Mouse (Mus musculus) midbrain, embryonic 16.5 days (tissue): ENCODE data around the gene Herc1. TPM values are rescaled to one million over a fixed set of nuclear protein-coding genes. Genes with fewer than 3 reads are reported as not detected.
"Not testable (repeated sequence)": the region's sequence is repeated elsewhere in the genome, so short reads cannot be mapped to it uniquely, and the experiment has no call there.

Experiments used
- ATAC-seq: fragments of 200-750 bp; cut with Nextera tagmentation; 2 replicates; pipeline ENCODE4 v1.8.0; 2017; ENCODE audit warnings: moderate TSS enrichment
- H3K27ac ChIP-seq: fragments of 300-500 bp; sonication (generic); 2 replicates; pipeline ENCODE4 v1.5.1; 2014; ENCODE audit warnings: mild to moderate bottlenecking, low read length, mixed read lengths
- H3K27me3 ChIP-seq: fragments of 300-500 bp; sonication (generic); 2 replicates; pipeline ENCODE4 v1.6.1; 2014; ENCODE audit warnings: low read depth, low read length, mixed read lengths; ENCODE audit not compliant: control insufficient read depth, insufficient read depth
- H3K36me3 ChIP-seq: fragments of 300-500 bp; sonication (generic); 2 replicates; pipeline ENCODE4 v1.6.1; 2014; ENCODE audit warnings: mild to moderate bottlenecking, low read length, moderate library complexity, mixed read lengths; ENCODE audit not compliant: control insufficient read depth, insufficient read depth
- H3K4me1 ChIP-seq: fragments of 300-500 bp; sonication (generic); 2 replicates; pipeline ENCODE4 v1.6.1; 2014; ENCODE audit warnings: mild to moderate bottlenecking, low read length, mixed read lengths; ENCODE audit not compliant: control insufficient read depth, insufficient read depth
- H3K4me2 ChIP-seq: fragments of 300-500 bp; sonication (generic); 2 replicates; pipeline ENCODE4 v1.6.1; 2014; ENCODE audit warnings: mild to moderate bottlenecking, low read length, mixed read lengths
- H3K4me3 ChIP-seq: fragments of 300-500 bp; sonication (generic); 2 replicates; pipeline ENCODE4 v1.5.1; 2014; ENCODE audit warnings: low read depth, mild to moderate bottlenecking, low read length, moderate library complexity, mixed read lengths
- H3K9ac ChIP-seq: fragments of 300-500 bp; sonication (generic); 2 replicates; pipeline ENCODE4 v1.6.1; 2014; ENCODE audit warnings: low read depth, low read length, mixed read lengths
- H3K9me3 ChIP-seq: fragments of 300-500 bp; sonication (generic); replicated peaks from 2 replicates; pipeline ENCODE4 v1.6.1; 2014; ENCODE audit warnings: mild to moderate bottlenecking, low read length, mixed read lengths; ENCODE audit not compliant: control insufficient read depth, poor library complexity, severe bottlenecking
- WGBS: fragments of 180-500 bp; shearing (Covaris S2); extraction: QIAGEN DNeasy Blood & Tissue Kit; methylation state at CpG from one replicate; pipeline ENCODE4 v1.1.7; 2014; 5-methylcytosine and 5-hydroxymethylcytosine counted together
- polyA plus RNA-seq: library from polyadenylated mRNA; unstranded; fragments of >200 nt; fragmentation: Nextera tagmentation; extraction: Ambion mirVana; gene quantifications from 2 replicates; pipeline ENCODE4 v1.2.1, GENCODE M21; 2015

The Herc1 gene
- polyA plus RNA-seq, 1 experiment from 2014 or later, result 46.8 TPM

- Histone ChIP-seq H3K27me3 (no peaks in the 10 kb centered on the region), H3K4me2 (no peak overlapping the region), H3K27ac (no peak overlapping the region), H3K36me3 (peaks cover 7% of the 10 kb centered on the region; the same call in 1 of the 2 replicates), H3K4me1 (peaks cover 2% of the 10 kb centered on the region; the same call in 1 of the 2 replicates), H3K9ac (no peak overlapping the region), H3K4me3 (no peak overlapping the region), H3K9me3 (no peaks in the 10 kb centered on the region)
- no peak for ATAC-seq
- 65% methylated on average over 3 of the region's 3 CpGs for WGBS
Observed at GRCm38 (mm10) chr9:66370334-66370733, 20.1 kb downstream of the Herc1 start.

DNA sequence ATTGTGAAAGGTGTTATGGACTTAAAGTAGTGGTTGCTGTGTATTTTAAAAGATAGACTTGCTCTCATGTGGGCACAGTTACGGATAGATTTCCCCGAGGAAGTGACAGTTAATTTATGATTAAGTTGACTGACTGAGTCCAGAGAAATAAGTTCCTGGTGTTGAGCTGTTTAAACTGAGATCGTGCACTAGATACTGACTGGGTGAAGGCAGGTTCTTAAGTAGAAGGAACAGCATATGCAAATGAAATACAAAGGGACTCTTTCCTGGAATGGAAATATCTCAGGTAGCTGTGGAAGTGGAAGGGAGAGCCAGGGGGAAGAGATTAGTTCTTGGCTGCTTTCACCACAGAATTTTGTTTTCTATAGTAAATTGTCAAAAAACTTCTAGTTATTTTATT is 20.6 kb downstream of the Herc1 start:
- WGBS, result 86% methylated on average over 3 of the region's 3 CpGs
- no peaks in the 10 kb centered on the region for H3K9me3 ChIP-seq
- no peak overlapping the region for H3K9ac ChIP-seq
- H3K4me1 ChIP-seq, result peaks cover 2% of the 10 kb centered on the region; the same call in 1 of the 2 replicates
- H3K4me3 ChIP-seq, result no peak overlapping the region
- H3K4me2 ChIP-seq, result no peak overlapping the region
- H3K27me3 ChIP-seq, result no peaks in the 10 kb centered on the region
- no peak for ATAC-seq
- no peak overlapping the region for H3K27ac ChIP-seq
- peaks cover 7% of the 10 kb centered on the region; the same call in 1 of the 2 replicates for H3K36me3 ChIP-seq

GRCm38 (mm10) chr9:66373432-66373831 is 23.2 kb downstream of the Herc1 start:
- 92% methylated on average over 3 of the region's 3 CpGs for WGBS
- ATAC-seq, result no peak
- H3K4me3 ChIP-seq, result no peak overlapping the region

DNA sequence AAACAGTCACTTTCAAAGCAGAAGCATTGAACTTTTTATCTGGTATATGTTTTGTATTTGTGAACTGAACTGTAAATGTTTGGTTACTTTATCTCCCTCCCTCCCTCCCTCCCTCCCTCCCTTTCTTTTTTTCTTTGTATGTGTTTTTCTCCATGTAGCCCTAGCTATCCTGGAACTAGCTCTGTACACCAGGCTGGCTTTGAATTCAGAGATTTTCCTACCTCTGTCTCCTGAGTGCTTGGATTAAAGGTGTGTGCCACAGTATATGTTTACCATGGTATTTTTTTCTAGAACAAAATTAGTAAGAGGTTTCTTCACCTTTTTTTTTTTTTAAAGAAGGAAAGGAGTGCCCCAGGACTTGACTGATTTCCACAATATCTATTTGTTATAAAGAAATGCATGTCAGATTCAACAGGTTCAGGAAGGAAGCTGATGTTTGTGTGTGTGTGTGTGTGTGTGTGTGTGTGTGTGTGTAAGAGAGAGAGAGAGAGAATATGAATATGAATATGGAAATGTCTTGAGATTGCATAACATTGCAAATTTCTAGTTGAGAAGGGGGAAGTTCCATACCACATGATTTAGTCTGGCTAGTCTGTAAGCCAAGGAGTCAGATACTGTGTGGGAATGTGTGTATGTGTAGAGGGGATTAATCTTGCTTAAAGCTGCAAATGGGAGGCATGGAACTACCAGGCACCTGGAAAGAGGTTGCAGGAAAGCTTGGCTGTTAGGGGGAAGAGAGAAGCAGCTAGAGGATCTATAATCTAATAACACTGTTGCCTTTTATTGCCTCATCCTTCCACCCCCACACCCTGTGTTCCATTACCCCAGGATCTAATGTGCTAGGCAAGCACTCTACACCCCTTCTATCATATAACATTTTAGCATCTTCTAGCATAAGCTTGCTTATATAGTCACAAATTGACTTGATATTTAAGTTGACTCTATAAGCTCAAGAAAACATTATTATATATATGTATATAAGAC is 24.5 kb downstream of the Herc1 start:
- no peak overlapping the region for H3K9ac ChIP-seq
- H3K27me3 ChIP-seq, result no peaks in the 10 kb centered on the region
- no peaks in the 10 kb centered on the region for H3K9me3 ChIP-seq
- no peak overlapping the region for H3K4me3 ChIP-seq
- H3K4me2 ChIP-seq, result no peak overlapping the region
- H3K27ac ChIP-seq, result no peak overlapping the region
- H3K4me1 ChIP-seq, result no peaks in the 10 kb centered on the region; the same call in 1 of the 2 replicates
- H3K36me3 ChIP-seq, result peaks cover 7% of the 10 kb centered on the region; the same call in 1 of the 2 replicates
- ATAC-seq, result no peak

More at GRCm38 (mm10) chr9:66373432-66373831, 23.2 kb downstream of the Herc1 start:
- Histone ChIP-seq H3K4me2 (no peak overlapping the region), H3K9ac (no peak overlapping the region), H3K4me1 (peaks cover 1% of the 10 kb centered on the region; the same call in 1 of the 2 replicates), H3K27me3 (no peaks in the 10 kb centered on the region), H3K27ac (no peak overlapping the region), H3K36me3 (peaks cover 7% of the 10 kb centered on the region; the same call in 1 of the 2 replicates), H3K9me3 (no peaks in the 10 kb centered on the region)

- no peaks in the 10 kb centered on the region for H3K4me1 ChIP-seq
- peaks cover 7% of the 10 kb centered on the region; the same call in 1 of the 2 replicates for H3K36me3 ChIP-seq
- no peaks in the 10 kb centered on the region for H3K9me3 ChIP-seq
- no peak for ATAC-seq
- H3K27ac ChIP-seq, result no peak overlapping the region
- H3K9ac ChIP-seq, result no peak overlapping the region
- no peaks in the 10 kb centered on the region for H3K27me3 ChIP-seq
- WGBS, result 95% methylated on average over 3 of the region's 3 CpGs
- no peak overlapping the region for H3K4me2 ChIP-seq
- no peak overlapping the region for H3K4me3 ChIP-seq
Observed at GRCm38 (mm10) chr9:66383417-66383816, 33.2 kb downstream of the Herc1 start.

DNA sequence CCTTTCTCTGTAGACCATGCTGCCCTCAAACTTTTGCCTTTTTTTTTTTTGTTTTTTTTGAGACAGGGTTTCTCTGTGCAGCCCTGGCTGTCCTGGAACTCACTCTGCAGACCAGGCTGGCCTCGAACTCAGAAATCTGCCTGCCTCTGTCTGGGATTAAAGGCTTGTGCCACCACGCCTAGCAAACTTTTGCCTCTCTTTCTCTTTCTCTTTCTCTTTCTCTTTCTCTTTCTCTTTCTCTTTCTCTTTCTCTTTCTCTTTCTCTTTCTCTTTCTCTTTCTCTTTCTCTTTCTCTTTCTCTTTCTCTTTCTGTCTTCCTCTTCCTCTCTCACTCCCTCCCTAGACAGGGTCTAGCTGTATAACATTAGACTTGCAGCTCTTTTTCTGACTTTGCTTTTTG is 40.1 kb downstream of the Herc1 start:
- H3K4me2 ChIP-seq, H3K4me1 ChIP-seq, H3K9me3 ChIP-seq, H3K4me3 ChIP-seq, H3K27me3 ChIP-seq, H3K27ac ChIP-seq, H3K9ac ChIP-seq, ATAC-seq: not testable (repeated sequence)
- WGBS, result 87% methylated on average over 2 of the region's 2 CpGs
- peaks cover 17% of the 10 kb centered on the region for H3K36me3 ChIP-seq

DNA sequence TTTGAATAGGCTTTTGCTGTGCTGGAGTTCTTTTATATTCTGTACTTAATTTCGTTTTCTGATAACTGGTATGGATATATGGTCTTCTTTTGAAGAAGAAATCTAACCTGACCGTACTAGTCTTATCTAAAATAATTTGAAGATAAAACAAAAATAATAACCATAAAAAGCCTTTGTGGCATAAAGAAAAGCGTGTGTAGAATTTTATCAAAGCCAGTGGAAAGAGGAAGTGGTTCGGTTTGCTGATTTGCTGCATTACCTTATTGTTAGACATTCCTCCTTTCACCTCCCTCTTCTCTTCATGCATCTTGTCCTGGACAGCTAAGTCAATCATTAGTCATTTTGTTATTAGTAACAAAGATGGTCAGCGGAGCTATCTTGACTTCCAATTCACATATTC is 43.1 kb downstream of the Herc1 start:
- H3K36me3 ChIP-seq, result peaks cover 17% of the 10 kb centered on the region
- H3K4me1 ChIP-seq, result no peaks in the 10 kb centered on the region
- no peak for ATAC-seq
- no peak overlapping the region for H3K9ac ChIP-seq
- no peaks in the 10 kb centered on the region for H3K9me3 ChIP-seq
- H3K4me2 ChIP-seq, result no peak overlapping the region
- H3K27me3 ChIP-seq, result no peaks in the 10 kb centered on the region
- H3K27ac ChIP-seq, result no peak overlapping the region
- 94% methylated on average over 5 of the region's 5 CpGs for WGBS
- no peak overlapping the region for H3K4me3 ChIP-seq

GRCm38 (mm10) chr9:66423492-66423891 is 73.2 kb downstream of the Herc1 start:
- ATAC-seq, result no peak
- Histone ChIP-seq H3K36me3 (peaks cover 2% of the 10 kb centered on the region; the same call in 1 of the 2 replicates), H3K4me3 (no peak overlapping the region), H3K27me3 (no peaks in the 10 kb centered on the region), H3K27ac (no peak overlapping the region), H3K4me1 (no peaks in the 10 kb centered on the region), H3K9ac (no peak overlapping the region), H3K4me2 (no peak overlapping the region), H3K9me3 (no peaks in the 10 kb centered on the region)

DNA sequence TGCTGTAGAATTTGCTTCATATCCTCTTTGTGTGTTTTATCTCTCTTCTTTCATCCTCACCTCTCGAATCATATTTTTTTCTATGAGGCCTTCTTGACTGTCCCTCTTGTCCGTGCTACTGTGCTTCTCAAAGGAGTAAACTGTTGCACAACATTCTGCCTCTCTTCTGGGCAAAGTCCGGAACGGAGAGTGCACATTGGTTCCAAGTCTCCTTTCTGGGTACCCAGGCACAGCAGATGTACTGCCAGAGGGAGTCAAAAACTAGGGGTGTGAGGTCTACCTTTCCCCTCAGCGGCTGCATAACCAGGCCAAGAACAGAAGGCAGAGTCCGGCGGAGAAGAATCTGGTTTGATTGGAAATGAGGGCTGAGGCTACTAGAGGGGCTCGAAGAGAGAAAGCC is 89.8 kb downstream of the Herc1 start:
- Histone ChIP-seq H3K27ac (no peak overlapping the region), H3K9me3 (no peaks in the 10 kb centered on the region)
- 95% methylated on average over 8 of the region's 8 CpGs for WGBS

More for the DNA sequence above, 89.8 kb downstream of the Herc1 start:
- ATAC-seq, result no peak
- peaks cover 21% of the 10 kb centered on the region for H3K36me3 ChIP-seq
- no peak overlapping the region for H3K4me2 ChIP-seq
- no peaks in the 10 kb centered on the region for H3K4me1 ChIP-seq
- H3K9ac ChIP-seq, result no peak overlapping the region
- no peak overlapping the region for H3K4me3 ChIP-seq
- H3K27me3 ChIP-seq, result no peaks in the 10 kb centered on the region
